8 mouse cellular contexts compared by ENCODE assay signal in genomic region chr6:29347189-29347588, GRCm38 (mm10). TPM values are rescaled to one million over a fixed set of nuclear protein-coding genes. Genes with fewer than 3 reads are reported as not detected.
DNase-seq lines count a peak whose midpoint lies in the region; ATAC-seq and TF ChIP-seq lines count a peak whose summit lies in the region.

No protein-coding gene starts in this region.

- peak overlapping the region; percentile 74 for H3K4me3 ChIP-seq in left cerebral cortex, adult 2 months
- H3K4me3 ChIP-seq in embryonic facial prominence, embryonic 12.5 days: peak overlapping the region; percentile 92
- H3K4me3 ChIP-seq in intestine, embryonic 14.5 days (ENCODE audit: low read depth, low read length): peak overlapping the region; percentile 94
- H3K4me3 ChIP-seq in neural tube, embryonic 13.5 days: peak overlapping the region; percentile 67

- H3K4me2 ChIP-seq in embryonic facial prominence, embryonic 12.5 days (replicated peaks): peak overlapping the region; percentile 66
- H3K4me2 ChIP-seq in intestine, embryonic 14.5 days (ENCODE audit: low read length): peak overlapping the region; percentile 70
- H3K4me2 ChIP-seq in neural tube, embryonic 13.5 days: peak overlapping the region; percentile 77

- no peaks in the 10 kb centered on the region for H3K27me3 ChIP-seq in embryonic facial prominence, embryonic 12.5 days
- H3K27me3 ChIP-seq in intestine, embryonic 14.5 days (replicated peaks; ENCODE audit: control insufficient read depth, insufficient read depth, low read length): no peaks in the 10 kb centered on the region
- H3K27me3 ChIP-seq in neural tube, embryonic 13.5 days: no peaks in the 10 kb centered on the region

- peaks cover 4% of the 10 kb centered on the region for H3K4me1 ChIP-seq in embryonic facial prominence, embryonic 12.5 days
- H3K4me1 ChIP-seq in intestine, embryonic 14.5 days (replicated peaks; ENCODE audit: control insufficient read depth, insufficient read depth, low read length): peaks cover 13% of the 10 kb centered on the region; the same call in 1 of the 2 replicates
- H3K4me1 ChIP-seq in neural tube, embryonic 13.5 days (replicated peaks): peaks cover 16% of the 10 kb centered on the region

- no peaks in the 10 kb centered on the region for H3K36me3 ChIP-seq in embryonic facial prominence, embryonic 12.5 days
- H3K36me3 ChIP-seq in intestine, embryonic 14.5 days (ENCODE audit: control insufficient read depth, insufficient read depth, low read length): no peaks in the 10 kb centered on the region
- no peaks in the 10 kb centered on the region for H3K36me3 ChIP-seq in neural tube, embryonic 13.5 days

- peak overlapping the region; percentile 87 for H3K27ac ChIP-seq in left cerebral cortex, adult 2 months
- H3K27ac ChIP-seq in embryonic facial prominence, embryonic 12.5 days: peak overlapping the region; percentile 86
- peak overlapping the region; percentile 93 for H3K27ac ChIP-seq in intestine, embryonic 14.5 days (ENCODE audit: low read depth)
- H3K27ac ChIP-seq in neural tube, embryonic 13.5 days (replicated peaks): peak overlapping the region; percentile 86

- peak overlapping the region; percentile 89 for H3K9ac ChIP-seq in embryonic facial prominence, embryonic 12.5 days
- peak overlapping the region; percentile 97 for H3K9ac ChIP-seq in intestine, embryonic 14.5 days (ENCODE audit: low read length)
- H3K9ac ChIP-seq in neural tube, embryonic 13.5 days: peak overlapping the region; percentile 76

- DNase-seq in left cerebral cortex, adult 2 months (ENCODE audit: extremely low spot score in 1 of 2, low spot score in 2 of 2): no peak
- DNase-seq in left cerebral cortex, adult 9 months (ENCODE audit: low spot score in 2 of 2): no peak
- DNase-seq in intestine, embryonic 14.5 days (ENCODE audit: low spot score): no peak
- DNase-seq in adipocyte (ENCODE audit: low spot score): no peak
- DNase-seq in left cerebral cortex, postnatal 10 days (ENCODE audit: extremely low spot score in 1 of 2, low spot score in 2 of 2): no peak
- no peak for DNase-seq in urinary bladder, postnatal 25 days (ENCODE audit: low spot score)

- 36% methylated on average over 7 of the region's 7 CpGs for WGBS in embryonic facial prominence, embryonic 12.5 days
- WGBS in intestine, embryonic 14.5 days: 32% methylated on average over 7 of the region's 7 CpGs
- WGBS in neural tube, embryonic 13.5 days: 36% methylated on average over 7 of the region's 7 CpGs

- no peaks in the 10 kb centered on the region for H3K9me3 ChIP-seq in embryonic facial prominence, embryonic 12.5 days
- H3K9me3 ChIP-seq in intestine, embryonic 14.5 days (ENCODE audit: control insufficient read depth, low read length): no peaks in the 10 kb centered on the region
- H3K9me3 ChIP-seq in neural tube, embryonic 13.5 days: no peaks in the 10 kb centered on the region

- no peak for TF ChIP-seq CTCF in left cerebral cortex, adult 2 months (IDR thresholded peaks at IDR 0.05)

- ATAC-seq in embryonic facial prominence, embryonic 12.5 days (ENCODE audit: insufficient number of reproducible peaks, insufficient read depth, low FRiP score, low TSS enrichment): no peak
- ATAC-seq in intestine, embryonic 14.5 days (replicated peaks; ENCODE audit: low FRiP score, low TSS enrichment, low read depth): no peak
- ATAC-seq in neural tube, embryonic 13.5 days (ENCODE audit: low read depth): no peak

- intact Hi-C loops in left cerebral cortex, adult 2 months (cut with DNase I): no loop called here
- intact Hi-C loops in left cerebral cortex, postnatal 10 days (cut with DNase I): no loop called here

RNA-seq across cellular contexts. Expression of gene Calu, which starts 0.7 kb away (rescaled TPM):
- total RNA-seq in left cerebral cortex, adult 2 months (2021): 10 to 100 TPM; 59.5 to 65.2 TPM
- polyA plus RNA-seq in embryonic facial prominence, embryonic 12.5 days (2016; fragmentation: Nextera tagmentation; extraction: Ambion mirVana): 314 and 332 TPM in 2 replicates
- polyA plus RNA-seq in intestine, embryonic 14.5 days (2014; fragmentation: Nextera tagmentation; extraction: Ambion mirVana): 331 and 354 TPM in 2 replicates
- 180 and 200 TPM in 2 replicates for polyA plus RNA-seq in neural tube, embryonic 13.5 days (2015; fragmentation: Nextera tagmentation; extraction: Ambion mirVana)
- 100 to 1,000 TPM; 100 to 101 TPM for total RNA-seq in left cerebral cortex, postnatal 10 days (2021)

RNA-seq across cellular contexts. Expression of gene Fam71f1, which starts 28.2 kb away (rescaled TPM):
- total RNA-seq in left cerebral cortex, adult 2 months (2021): not detected
- polyA plus RNA-seq in embryonic facial prominence, embryonic 12.5 days (2016; fragmentation: Nextera tagmentation; extraction: Ambion mirVana): 0.17 and 0.31 TPM in 2 replicates
- polyA plus RNA-seq in intestine, embryonic 14.5 days (2014; fragmentation: Nextera tagmentation; extraction: Ambion mirVana): 0.11 and 0.26 TPM in 2 replicates
- polyA plus RNA-seq in neural tube, embryonic 13.5 days (2015; fragmentation: Nextera tagmentation; extraction: Ambion mirVana): not detected in 2 replicates
- total RNA-seq in left cerebral cortex, postnatal 10 days (2021): not detected

RNA-seq across cellular contexts. Expression of gene Opn1sw, which starts 41.1 kb away (rescaled TPM):
- under 1 TPM in 1 of 2 experiments, not detected in 1; 0.16 TPM for total RNA-seq in left cerebral cortex, adult 2 months (2021)
- polyA plus RNA-seq in embryonic facial prominence, embryonic 12.5 days (2016; fragmentation: Nextera tagmentation; extraction: Ambion mirVana): 0.61 and 0.90 TPM in 2 replicates
- 0.41 and 0.69 TPM in 2 replicates for polyA plus RNA-seq in intestine, embryonic 14.5 days (2014; fragmentation: Nextera tagmentation; extraction: Ambion mirVana)
- 0.25 and 0.34 TPM in 2 replicates for polyA plus RNA-seq in neural tube, embryonic 13.5 days (2015; fragmentation: Nextera tagmentation; extraction: Ambion mirVana)
- under 1 TPM; 0.39 to 0.99 TPM for total RNA-seq in left cerebral cortex, postnatal 10 days (2021)

RNA-seq across cellular contexts. Expression of gene Ccdc136, which starts 48.9 kb away (rescaled TPM):
- 100 to 1,000 TPM; 104 to 105 TPM for total RNA-seq in left cerebral cortex, adult 2 months (2021)
- 26.6 and 26.9 TPM in 2 replicates for polyA plus RNA-seq in embryonic facial prominence, embryonic 12.5 days (2016; fragmentation: Nextera tagmentation; extraction: Ambion mirVana)
- 12.3 and 14.7 TPM in 2 replicates for polyA plus RNA-seq in intestine, embryonic 14.5 days (2014; fragmentation: Nextera tagmentation; extraction: Ambion mirVana)
- polyA plus RNA-seq in neural tube, embryonic 13.5 days (2015; fragmentation: Nextera tagmentation; extraction: Ambion mirVana): 45.0 and 45.5 TPM in 2 replicates
- 100 to 1,000 TPM in 1 of 2 experiments, 10 to 100 TPM in 1; 95.7 to 101 TPM for total RNA-seq in left cerebral cortex, postnatal 10 days (2021)
